Mouse (Mus musculus) ovary, adult 10 weeks (tissue): ENCODE measurements around the gene Als2. TPM values are rescaled to one million over a fixed set of nuclear protein-coding genes. Genes with fewer than 3 reads are reported as not detected.

Experiments used
- polyA plus RNA-seq: library from polyadenylated mRNA; stranded (reverse); fragments of 350-450 nt; fragmentation: Illumina TruSeq; extraction: RNeasy Lipid Tissue Mini Kit (QIAGEN cat#74804); gene quantifications from one replicate; pipeline ENCODE4 v1.2.3, GENCODE M21; 2014

Als2 gene
- polyA plus RNA-seq, result 7.2 TPM

DNA sequence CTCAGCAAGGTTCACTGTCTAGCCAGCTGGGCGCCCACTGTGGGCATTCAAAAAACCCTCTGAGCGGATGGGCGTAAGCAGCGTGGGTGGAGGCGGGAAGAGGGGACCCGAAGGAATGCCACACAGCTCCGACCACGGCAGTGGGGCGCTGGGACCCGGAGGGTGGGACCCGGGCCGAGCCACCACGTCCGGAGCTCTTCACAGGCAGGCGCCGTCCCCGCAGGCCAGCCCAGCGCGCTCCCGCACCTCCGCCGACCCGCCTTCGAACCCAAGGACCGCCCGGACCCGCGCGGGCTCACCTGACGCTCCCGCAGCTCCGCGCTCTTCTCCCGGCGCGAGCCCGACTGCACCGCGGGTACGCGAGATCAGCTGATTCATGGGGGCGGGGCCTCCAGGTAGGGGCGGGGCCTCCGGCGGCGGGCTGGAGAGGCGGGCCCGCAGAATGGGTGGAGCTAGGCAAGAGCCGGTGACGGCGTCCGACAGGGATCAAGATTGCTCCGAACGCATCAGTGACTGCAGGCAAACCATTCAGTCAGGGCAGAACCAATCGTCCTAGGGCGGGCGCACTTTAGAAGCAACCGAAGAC, at the start of gene Als2:
Als2 (minus strand) TSS at position 376 of the 586 bp plus-strand sequence.

DNA sequence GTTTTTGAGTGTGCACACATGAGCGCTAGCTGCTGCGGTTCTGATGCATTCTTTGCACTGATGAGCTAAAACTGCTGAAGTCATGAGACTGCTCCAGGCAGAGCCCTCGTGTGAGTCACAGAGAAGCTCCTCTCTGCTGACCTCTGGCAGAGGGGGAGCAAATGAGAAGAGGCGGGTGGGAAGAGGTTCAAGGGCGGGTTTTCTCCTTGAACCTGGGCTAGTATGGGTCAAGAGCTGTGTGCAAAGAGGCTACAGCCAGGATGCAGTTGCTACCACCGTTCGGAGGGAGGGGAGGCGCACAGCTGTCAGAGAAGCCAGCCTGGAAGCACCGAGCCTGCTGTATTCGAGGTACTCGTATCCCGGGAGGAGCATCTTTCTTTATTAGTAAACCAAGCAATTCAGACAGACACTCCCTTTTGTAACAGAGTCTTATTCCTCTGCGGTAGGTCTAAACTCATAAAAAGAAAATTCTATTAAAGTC, 19.8 kb upstream of the Als2 start, which contains the start of gene Cdk15:
Cdk15 (plus strand) TSS at position 156 of the 481 bp plus-strand sequence.

DNA sequence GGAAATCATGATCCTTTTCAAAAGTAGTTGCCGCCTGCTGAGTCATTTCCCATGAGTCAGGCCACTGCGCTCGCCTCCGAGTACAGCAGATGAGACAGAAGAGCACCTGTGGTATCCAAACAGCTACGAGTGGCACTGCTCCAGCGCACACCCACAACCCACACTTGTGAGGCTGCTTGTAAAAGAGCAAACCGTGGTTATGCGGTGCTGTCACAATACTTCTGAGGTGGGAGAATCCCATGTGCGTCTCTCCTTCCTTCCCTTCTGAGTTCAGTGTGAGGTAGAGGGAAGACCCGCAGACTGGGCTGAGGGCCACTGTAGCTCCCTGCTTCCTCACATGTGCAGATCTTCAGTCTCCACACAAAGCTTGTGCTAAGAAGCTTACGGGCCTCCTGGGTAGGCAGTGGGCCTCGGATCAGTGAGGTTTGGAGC, 74.0 kb downstream of the Als2 start, which contains the start of gene Mpp4:
Mpp4 (minus strand) TSS at position 360 of the 432 bp plus-strand sequence.

DNA sequence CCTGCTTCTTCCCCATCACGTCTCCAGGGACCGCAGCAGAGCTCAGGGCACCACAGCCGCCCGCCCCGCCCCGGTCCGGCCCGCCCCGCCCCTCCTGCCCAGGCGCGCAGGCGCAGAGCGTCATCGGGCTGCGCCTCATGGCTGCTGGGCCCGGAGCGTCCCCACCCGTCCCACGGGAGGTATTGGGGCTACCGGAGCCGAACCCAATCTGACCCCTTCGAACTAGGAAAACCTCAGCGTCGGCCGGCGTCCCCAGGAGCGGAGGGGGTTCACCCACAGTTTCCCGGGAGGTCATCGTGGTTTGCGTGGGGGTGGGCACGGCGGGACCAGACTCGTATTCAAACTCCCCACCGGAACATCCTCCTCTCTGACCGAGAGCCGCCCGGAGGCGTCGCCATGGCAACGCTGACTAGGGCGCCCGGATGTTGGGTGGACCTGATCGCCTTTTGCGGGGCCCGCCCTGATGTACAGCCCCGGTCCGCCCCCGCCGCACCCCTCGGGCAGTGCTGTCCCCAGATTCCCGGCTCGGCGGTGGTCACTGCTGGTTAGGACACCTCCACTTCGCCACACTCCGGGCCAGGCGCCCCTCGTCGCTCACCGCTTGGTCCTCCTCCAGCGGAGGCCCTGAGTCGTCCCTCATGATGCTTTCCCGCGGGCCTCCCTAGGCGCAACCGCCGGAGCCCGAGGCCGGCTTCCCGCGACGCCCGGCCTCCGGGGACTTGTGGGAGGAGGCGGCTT, 117.1 kb downstream of the Als2 start, which contains the start of gene Tmem237:
Tmem237 (minus strand) TSS at position 689 of the 738 bp plus-strand sequence.

Other genes with a start within 250 kb of the Als2 start
- not detected for gene C2cd6, start 142.3 kb downstream of the Als2 start, polyA plus RNA-seq
- gene Tmem237, start 116.8 kb downstream of the Als2 start, polyA plus RNA-seq, result 38.7 TPM
- 0.66 TPM for gene Mpp4, start 73.8 kb downstream of the Als2 start, polyA plus RNA-seq
- not detected for gene Cdk15, start 19.7 kb upstream of the Als2 start, polyA plus RNA-seq
- gene Fzd7, start 245.2 kb upstream of the Als2 start, polyA plus RNA-seq, result 42.2 TPM